In genomic region chr3:54477986-54478385, GRCm38 (mm10) we compare ENCODE assay signal across 15 mouse cellular contexts.
DNase-seq lines count a peak whose midpoint lies in the region; ATAC-seq and TF ChIP-seq lines count a peak whose summit lies in the region.
"Had no signal": no experiment of that assay in that cellular context is flagged by ENCODE, and none has a peak within 500 bp of the region (broad histone marks: within the 10 kb centered on the region; RNA-seq: fewer than 3 reads in every experiment).

No protein-coding gene starts in this region.

- WGBS in heart, embryonic 12.5 days = 43% methylated on average over 4 of the region's 4 CpGs
- 41% methylated on average over 4 of the region's 4 CpGs for WGBS in limb, embryonic 15.5 days

- no peaks in the 10 kb centered on the region for H3K79me2 ChIP-seq in C2C12 (ENCODE audit: control insufficient read depth, insufficient read depth)

- no peaks in the 10 kb centered on the region for H3K9me3 ChIP-seq in heart, embryonic 12.5 days (replicated peaks)
- no peaks in the 10 kb centered on the region for H3K9me3 ChIP-seq in limb, embryonic 15.5 days

- no peak overlapping the region for H3K4me3 ChIP-seq in heart, embryonic 12.5 days
- H3K4me3 ChIP-seq in C2C12 (ENCODE audit: insufficient read depth, poor library complexity, severe bottlenecking) = no peak overlapping the region
- H3K4me3 ChIP-seq in embryonic fibroblast, embryonic 13.5 days (ENCODE audit: insufficient read depth, low read length) = no peak overlapping the region
- no peak overlapping the region for H3K4me3 ChIP-seq in limb, embryonic 15.5 days

- H3K9ac ChIP-seq in heart, embryonic 12.5 days = no peak overlapping the region
- H3K9ac ChIP-seq in limb, embryonic 15.5 days = no peak overlapping the region

- no peak overlapping the region for H3K4me2 ChIP-seq in heart, embryonic 12.5 days
- no peak overlapping the region for H3K4me2 ChIP-seq in limb, embryonic 15.5 days

- DNase-seq in heart, adult 18-20 months = peak; percentile 58 to 72
- DNase-seq in MN1 (ENCODE audit: low spot score) = no peak
- no peak for DNase-seq in adrenal gland, postnatal 25 days
- no peak for DNase-seq in thymus, postnatal 25 days
- DNase-seq: adrenal gland, postnatal 14 days; cerebellum, adult 18-20 months; left cerebral cortex, postnatal 4 days; right cerebral cortex, postnatal 4 days; thymus, adult 2 months had no signal

- ATAC-seq in heart, embryonic 12.5 days (ENCODE audit: insufficient number of reproducible peaks, low FRiP score) = no peak
- 0 out of 2 replicates have a peak, but pooled peaks have one; percentile 69 for ATAC-seq in limb, embryonic 15.5 days (ENCODE audit: insufficient number of reproducible peaks, low FRiP score, low TSS enrichment, low read depth)
- ATAC-seq: hindbrain, postnatal 0 days; Patski had no signal

- H3ac ChIP-seq in C2C12 (ENCODE audit: control insufficient read depth, insufficient read length, low read depth) = no peak overlapping the region

- no peak overlapping the region for H3K27ac ChIP-seq in heart, embryonic 12.5 days (ENCODE audit: poor library complexity, severe bottlenecking)
- H3K27ac ChIP-seq in embryonic fibroblast, embryonic 13.5 days (ENCODE audit: insufficient read depth, low read length) = peak overlapping the region; percentile 80
- H3K27ac ChIP-seq in limb, embryonic 15.5 days = peak overlapping the region; percentile 60
- H3K27ac ChIP-seq: hindbrain, postnatal 0 days had no signal

- no peaks in the 10 kb centered on the region for H3K27me3 ChIP-seq in heart, embryonic 12.5 days (replicated peaks)
- no peaks in the 10 kb centered on the region for H3K27me3 ChIP-seq in C2C12 (ENCODE audit: control insufficient read depth, insufficient read depth, insufficient read length)
- no peaks in the 10 kb centered on the region for H3K27me3 ChIP-seq in limb, embryonic 15.5 days
- H3K27me3 ChIP-seq: Patski had no signal

- no peak for TF ChIP-seq CTCF in C2C12 (IDR thresholded peaks at IDR 0.05; ENCODE audit: control insufficient read depth, insufficient read depth, insufficient read length)
- TF ChIP-seq CTCF in embryonic fibroblast, embryonic 13.5 days (IDR thresholded peaks at IDR 0.05; ENCODE audit: borderline replicate concordance, insufficient read depth, low read length) = no peak

- no peaks in the 10 kb centered on the region for H3K36me3 ChIP-seq in heart, embryonic 12.5 days
- no peaks in the 10 kb centered on the region for H3K36me3 ChIP-seq in C2C12 (ENCODE audit: control insufficient read depth, insufficient read depth)
- no peaks in the 10 kb centered on the region for H3K36me3 ChIP-seq in limb, embryonic 15.5 days

- no peaks in the 10 kb centered on the region for H3K4me1 ChIP-seq in heart, embryonic 12.5 days (replicated peaks)
- H3K4me1 ChIP-seq in embryonic fibroblast, embryonic 13.5 days (ENCODE audit: control insufficient read depth, insufficient read depth, low read length) = peaks cover 18% of the 10 kb centered on the region
- H3K4me1 ChIP-seq in limb, embryonic 15.5 days = peaks cover 15% of the 10 kb centered on the region; the same call in 1 of the 2 replicates

- no peaks in the 10 kb centered on the region for H3K79me3 ChIP-seq in C2C12 (ENCODE audit: low read depth)

- TF ChIP-seq POLR2A in embryonic fibroblast, embryonic 13.5 days (IDR thresholded peaks at IDR 0.05; ENCODE audit: low read depth, low read length) = no peak

TF ChIP-seq in C2C12, 6 proteins besides CTCF, POLR2A, EP300 and RAD21:
- TF ChIP-seq MYOD1 (IDR thresholded peaks at IDR 0.05; ENCODE audit: control insufficient read depth, insufficient read length, low read depth) = peak; percentile 15
- TF ChIP-seq FOSL1 (IDR thresholded peaks at IDR 0.05; ENCODE audit: insufficient read depth, low read length, poor library complexity, severe bottlenecking) = no peak

Comparison
In these comparisons a context has a peak if more than half of its experiments do, and no peak if none do; other contexts are left out.
1. DNase-seq: peak in heart, adult 18-20 months (2 of 2); none in MN1 (single experiment), adrenal gland, postnatal 25 days (single experiment) and thymus, postnatal 25 days (single experiment).